Mouse (Mus musculus): Measurements from ENCODE around the gene Itgb5. TPM values are rescaled to one million over a fixed set of nuclear protein-coding genes. Genes with fewer than 3 reads are reported as not detected.

Gene Itgb5
- total RNA-seq, 2 experiments from 2014 or later: 35.0 to 36.5 TPM

DNA sequence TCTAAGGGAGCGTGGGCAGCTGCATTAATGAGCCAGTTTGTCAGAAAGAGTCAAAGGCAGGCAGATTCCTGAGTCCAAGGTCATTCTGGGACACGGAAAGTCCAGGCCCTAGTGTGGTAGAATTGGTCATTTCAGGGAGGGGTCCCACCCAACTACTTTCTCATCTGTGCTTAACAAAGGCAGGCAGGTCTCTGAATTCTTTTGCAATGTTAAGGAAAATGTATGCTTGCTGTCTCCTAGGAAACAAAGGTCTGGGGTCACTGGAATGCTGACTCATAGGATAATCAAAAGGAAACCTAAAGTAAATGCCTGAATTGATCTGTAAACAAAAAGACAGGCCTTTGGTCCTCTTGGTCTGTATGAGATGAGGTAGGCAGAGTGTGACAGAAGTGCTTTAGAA lies 150.4 kb downstream of the Itgb5 start:
- no peak for DNase-seq (ENCODE audit: low spot score in 2 of 2)

DNA sequence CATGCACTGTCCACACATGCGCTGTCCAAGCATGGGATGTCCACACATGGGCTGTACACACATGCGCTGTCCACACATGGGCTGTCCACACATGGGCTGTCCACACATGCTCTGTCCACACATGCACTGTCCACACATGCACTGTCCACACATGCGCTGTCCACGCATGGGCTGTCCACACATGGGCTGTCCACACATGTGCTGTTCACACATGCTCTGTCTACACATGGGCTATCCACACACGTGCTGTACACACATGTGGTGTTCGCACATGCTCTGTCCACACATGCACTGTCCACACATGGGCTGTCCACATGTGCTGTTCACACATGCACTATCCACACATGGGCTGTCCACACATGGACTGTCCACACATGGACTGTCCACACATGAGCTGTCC lies 154.2 kb downstream of the Itgb5 start:
- no peak for DNase-seq (ENCODE audit: low spot score in 2 of 2)

DNA sequence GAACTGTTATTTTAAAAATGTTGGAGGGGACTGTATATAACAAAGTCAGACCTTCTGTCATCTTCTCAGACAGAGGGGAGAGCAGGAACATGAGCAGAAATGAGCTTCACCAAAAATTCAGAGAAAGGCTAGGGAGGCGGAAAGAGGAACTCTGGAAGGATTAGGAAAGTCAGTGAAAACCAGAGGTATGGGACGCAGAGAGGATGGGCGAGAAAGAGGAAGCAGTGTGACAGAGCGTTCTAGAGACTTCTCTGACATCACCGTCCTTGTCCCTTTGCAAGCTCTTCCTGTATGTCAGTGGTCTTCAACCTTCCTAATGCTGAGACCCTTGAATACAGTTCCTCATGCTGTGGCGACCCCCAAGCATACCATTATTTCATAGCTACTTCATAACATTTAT lies 155.9 kb downstream of the Itgb5 start:
- no peak for DNase-seq (ENCODE audit: low spot score in 2 of 2)

DNA sequence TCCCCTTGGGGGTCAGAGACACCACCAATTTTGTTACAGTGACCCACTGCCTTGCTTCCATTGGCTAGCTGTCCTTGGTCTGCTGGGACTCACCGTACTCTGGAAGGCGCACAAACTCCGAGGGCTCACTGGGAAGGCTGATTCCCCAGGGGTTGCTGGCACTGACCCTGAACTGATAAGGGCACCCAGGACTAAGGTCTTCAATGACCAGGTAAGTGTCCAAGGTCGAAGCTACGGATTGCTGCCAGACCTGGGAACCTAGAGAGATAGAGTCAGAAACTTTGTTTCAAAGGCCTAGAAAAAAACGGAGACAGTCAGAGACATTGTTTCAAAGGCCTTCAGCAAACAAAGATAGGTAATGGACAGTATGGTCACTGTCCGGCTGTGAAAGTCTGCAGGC lies 157.5 kb downstream of the Itgb5 start:
- no peak for DNase-seq (ENCODE audit: low spot score in 2 of 2)

DNA sequence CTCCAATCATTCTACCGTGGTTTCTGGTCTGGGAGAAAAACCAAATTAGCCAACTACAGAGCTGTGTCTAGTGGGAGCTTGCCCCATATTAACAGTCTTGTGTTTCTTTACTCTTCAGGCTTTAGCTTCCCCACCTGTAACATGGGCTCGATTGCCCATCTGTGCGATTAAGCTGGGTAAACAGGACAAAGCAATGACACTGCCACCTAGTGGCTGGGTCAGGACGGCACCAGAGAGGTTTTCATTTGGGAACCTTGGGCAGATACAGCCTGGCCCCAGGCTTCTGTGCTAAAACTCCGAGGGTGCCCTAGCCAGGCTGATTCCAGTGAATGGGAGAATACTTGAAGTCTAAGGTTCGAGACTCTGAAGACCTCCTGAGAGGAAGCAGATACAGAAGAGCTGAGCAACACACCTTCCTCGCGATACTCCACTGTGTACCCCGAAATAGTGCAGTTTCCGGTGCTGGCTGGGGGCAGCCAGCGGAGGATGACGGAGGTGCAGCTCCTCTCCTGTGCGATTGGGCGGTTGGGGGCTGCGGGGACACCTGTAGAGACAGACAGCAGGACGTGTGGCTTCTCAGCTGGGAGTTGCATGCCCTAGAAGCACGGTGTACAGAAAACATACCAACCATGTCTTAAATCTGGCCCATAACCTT lies 159.0 kb downstream of the Itgb5 start:
- DNase-seq (ENCODE audit: low spot score in 2 of 2): peak in 1 of 2 experiments; percentile 52

DNA sequence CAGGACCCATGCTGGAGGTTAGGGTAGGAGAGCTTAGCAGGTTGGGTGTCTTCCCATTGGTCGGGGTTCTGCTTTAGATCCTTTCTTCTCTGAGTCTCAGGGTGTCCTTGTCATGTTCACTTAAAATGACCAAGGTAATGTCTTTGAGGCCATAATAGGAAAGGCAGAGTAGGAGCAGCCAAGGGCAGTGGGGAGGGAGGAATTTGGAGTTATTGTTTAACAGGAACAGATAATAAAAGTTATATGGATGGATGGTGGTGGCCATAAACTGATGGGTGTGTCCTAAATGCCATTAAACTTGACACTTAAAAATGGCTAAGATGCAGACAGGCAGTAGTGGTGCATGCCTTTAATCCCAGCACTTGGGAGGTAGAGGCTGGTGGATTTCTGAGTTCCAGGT lies 159.6 kb downstream of the Itgb5 start:
- DNase-seq (ENCODE audit: low spot score in 2 of 2): no peak

DNA sequence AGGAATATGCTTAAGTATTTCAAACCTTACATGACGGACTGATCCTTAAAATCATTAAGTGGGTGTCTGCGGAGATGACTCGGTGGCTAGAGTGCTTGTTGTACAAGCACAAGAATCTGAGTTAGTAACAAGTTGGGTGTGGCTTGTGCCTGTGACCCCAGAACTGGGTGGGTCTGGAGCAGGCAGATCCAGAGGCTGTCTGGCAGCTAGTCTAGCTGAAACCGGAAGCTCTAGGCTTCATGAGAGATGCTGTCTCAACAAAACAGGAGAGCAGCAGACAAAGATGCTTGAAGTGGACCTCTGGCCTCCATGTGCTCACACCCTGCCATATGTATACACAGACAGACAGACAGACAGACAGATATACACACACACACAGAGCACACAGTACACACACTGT lies 161.2 kb downstream of the Itgb5 start:
- DNase-seq (ENCODE audit: low spot score in 2 of 2): no peak

DNA sequence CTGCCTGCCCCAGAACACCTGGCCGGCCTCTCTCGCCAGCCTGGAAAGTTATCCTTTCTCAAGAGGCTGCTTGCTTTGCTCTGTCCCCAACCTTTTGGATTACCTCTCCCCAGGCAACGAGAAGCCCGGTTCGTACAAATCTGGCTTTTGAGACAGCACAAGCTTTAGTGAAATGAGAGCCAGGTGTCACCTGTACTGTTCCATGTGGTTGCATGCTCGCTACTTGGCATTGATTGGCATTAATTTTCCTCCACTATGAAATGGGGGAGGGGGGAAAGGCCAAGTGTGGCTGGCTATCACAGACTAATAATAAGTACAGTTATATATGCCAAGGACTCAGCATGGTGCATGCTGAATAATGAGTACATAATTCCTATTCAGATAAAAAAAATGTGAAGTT lies 164.9 kb downstream of the Itgb5 start:
- no peak for DNase-seq (ENCODE audit: low spot score in 2 of 2)

DNA sequence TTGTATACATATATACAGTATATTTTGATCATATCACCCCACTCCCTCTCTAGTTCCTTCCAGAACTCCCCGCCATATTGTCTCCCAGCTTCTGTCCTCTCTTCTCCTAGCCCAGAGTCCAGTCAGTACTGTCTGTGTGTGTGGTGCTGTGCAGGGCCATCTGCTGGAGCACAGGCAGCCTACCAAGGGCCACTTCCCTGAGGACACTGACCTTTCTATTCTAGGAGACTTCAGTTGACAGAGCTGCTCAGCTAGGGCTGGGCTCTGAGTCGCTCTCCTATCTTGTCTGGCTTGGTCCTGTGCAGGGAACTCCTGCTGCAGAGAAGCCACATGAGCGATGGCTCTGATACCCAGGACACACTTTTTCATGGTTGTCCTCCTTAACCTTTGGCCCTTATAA lies 166.0 kb downstream of the Itgb5 start:
- DNase-seq (ENCODE audit: low spot score in 2 of 2): no peak

DNA sequence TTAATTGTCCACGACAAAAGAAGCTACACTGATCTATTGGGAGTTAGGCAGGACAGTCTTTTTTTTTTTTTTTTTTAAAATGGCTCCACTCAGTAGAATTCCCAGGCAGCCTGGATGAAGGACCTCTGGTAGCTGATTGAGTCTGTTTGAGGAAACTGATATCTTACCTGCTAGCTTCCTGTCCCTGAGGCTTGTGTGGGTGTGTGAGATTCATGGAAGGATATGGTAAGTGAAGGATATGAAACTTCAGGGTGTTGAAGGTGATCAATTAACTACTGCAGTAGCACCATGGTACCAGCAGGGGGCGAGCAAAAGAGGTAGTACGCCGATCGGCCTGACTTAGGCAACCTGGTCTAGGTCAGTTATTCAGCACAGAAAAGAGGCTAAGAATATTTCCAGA lies 166.6 kb downstream of the Itgb5 start:
- peak in 1 of 2 experiments; percentile 47 for DNase-seq (ENCODE audit: low spot score in 2 of 2)

DNA sequence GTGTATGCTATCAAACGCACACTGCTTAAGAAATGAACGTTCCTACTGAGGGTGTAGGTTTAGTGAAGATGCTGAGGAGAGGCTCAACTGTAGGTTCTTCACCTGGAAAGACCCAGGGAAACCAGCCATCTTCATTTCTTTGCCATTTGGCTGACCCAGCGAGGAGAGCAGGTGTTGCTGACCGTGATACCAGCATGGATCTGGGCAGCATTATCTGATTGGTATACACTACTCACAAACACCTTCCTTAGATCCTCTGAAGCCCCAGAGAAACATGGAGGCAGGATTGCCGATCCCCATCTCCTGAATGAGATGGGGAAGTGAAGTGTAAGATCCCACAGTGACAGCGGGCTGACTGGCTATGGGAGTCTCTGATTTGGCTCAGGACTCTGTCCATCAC lies 168.5 kb downstream of the Itgb5 start:
- DNase-seq (ENCODE audit: low spot score in 2 of 2): no peak

Other genes starting within 250 kb of the Itgb5 start
- gene Heg1, start 145.3 kb upstream of the Itgb5 start, total RNA-seq (2021): 10 to 100 TPM; 39.6 to 41.7 TPM
- gene Muc13, start 35.6 kb upstream of the Itgb5 start, total RNA-seq (2021): not detected
- 10 to 100 TPM; 15.1 to 16.6 TPM for gene Umps, start 137.4 kb downstream of the Itgb5 start, total RNA-seq (2021)